Mouse (Mus musculus) c-Kit-positive CD71-positive TER-119-negative erythroid progenitor cells, embryonic 14.5 days (primary cell): ENCODE results near the gene Smpd2.
A peak's percentile ranks its signal among the peaks of the same experiment; 100 is the strongest.
"Not testable (repeated sequence)": the region's sequence is repeated elsewhere in the genome, so short reads cannot be mapped to it uniquely, and the experiment has no call there.

ENCODE experiments used
- DNase-seq: peaks from one replicate; pipeline ENCODE4 v3.0.0-alpha.2; 2013; ENCODE audit warnings: low read depth

Gene Smpd2

GRCm38 (mm10) chr10:41489708-41490517 is at the start of gene Smpd2, which contains the start of gene Ppil6:
Gene Smpd2 (minus strand): TSS chr10:41490369.
Gene Ppil6 (plus strand): TSS chr10:41490439.
- peak; percentile 85 for DNase-seq

GRCm38 (mm10) chr10:41538986-41539385 is 48.8 kb upstream of the Smpd2 start:
- DNase-seq, result no peak

GRCm38 (mm10) chr10:41537983-41538330 is 47.8 kb upstream of the Smpd2 start:
- DNase-seq, result no peak

GRCm38 (mm10) chr10:41537226-41537982 is 47.2 kb upstream of the Smpd2 start:
- no peak for DNase-seq

GRCm38 (mm10) chr10:41536714-41537113 is 46.5 kb upstream of the Smpd2 start:
- DNase-seq, result no peak

- DNase-seq, result no peak
Observed at GRCm38 (mm10) chr10:41535991-41536390, 45.8 kb upstream of the Smpd2 start.

- DNase-seq, result no peak
Observed at GRCm38 (mm10) chr10:41529972-41530371, 39.8 kb upstream of the Smpd2 start.

GRCm38 (mm10) chr10:41525696-41526095 is 35.5 kb upstream of the Smpd2 start:
- no peak for DNase-seq

- no peak for DNase-seq
Observed at GRCm38 (mm10) chr10:41523386-41523785, 33.2 kb upstream of the Smpd2 start.

GRCm38 (mm10) chr10:41520410-41520673 is 30.2 kb upstream of the Smpd2 start:
- DNase-seq, result no peak

GRCm38 (mm10) chr10:41519640-41520409 is 29.7 kb upstream of the Smpd2 start:
- no peak for DNase-seq

- DNase-seq, result peak; percentile 81
Observed at GRCm38 (mm10) chr10:41518981-41519618, 28.9 kb upstream of the Smpd2 start, which contains the start of gene Cd164. Gene Cd164 (plus strand): TSS chr10:41519414.

- DNase-seq, result peak; percentile 77
Observed at GRCm38 (mm10) chr10:41518508-41518980, 28.4 kb upstream of the Smpd2 start.

GRCm38 (mm10) chr10:41514921-41515320 is 24.8 kb upstream of the Smpd2 start:
- no peak for DNase-seq

- no peak for DNase-seq
Observed at GRCm38 (mm10) chr10:41514301-41514700, 24.1 kb upstream of the Smpd2 start.

- DNase-seq, result no peak
Observed at GRCm38 (mm10) chr10:41509160-41509559, 19.0 kb upstream of the Smpd2 start.

- DNase-seq, result not testable (repeated sequence)
Observed at GRCm38 (mm10) chr10:41505446-41505845, 15.3 kb upstream of the Smpd2 start.

- no peak for DNase-seq
Observed at GRCm38 (mm10) chr10:41504996-41505395, 14.8 kb upstream of the Smpd2 start.

- no peak for DNase-seq
Observed at GRCm38 (mm10) chr10:41500941-41501340, 10.8 kb upstream of the Smpd2 start.

GRCm38 (mm10) chr10:41491111-41491510 is 942 bp upstream of the Smpd2 start:
- no peak for DNase-seq

GRCm38 (mm10) chr10:41490518-41490873 is 327 bp upstream of the Smpd2 start:
- no peak for DNase-seq

- no peak for DNase-seq
Observed at GRCm38 (mm10) chr10:41489294-41489693, 875 bp downstream of the Smpd2 start.
